Mouse (Mus musculus) olfactory bulb, adult 2 months (tissue): ENCODE measurements at regions not wholly inside any gene's neighbourhood (a gene's known extent, or its start where the extent isn't known, plus 50 kb on each side); places are given as distances from the start of the nearest gene placed in this dataset.

Experiments used
- CTCF ChIP-seq: fragments of 200-500 bp; IDR thresholded peaks from 2 replicates; pipeline ENCODE4 v1.5.1; 2012; ENCODE audit warnings: low read depth, mild to moderate bottlenecking, low read length, moderate library complexity; ENCODE audit not compliant: insufficient read depth
- POLR2A ChIP-seq: fragments of 200-500 bp; IDR thresholded peaks from 2 replicates; pipeline ENCODE4 v1.6.1; 2012; ENCODE audit warnings: mild to moderate bottlenecking, low read depth, low read length, moderate library complexity; ENCODE audit not compliant: insufficient read depth

GRCm38 (mm10) chr8:35234436-35234835 lies 531.2 kb upstream of the Gm19410 start:
- TF ChIP-seq CTCF (no peak), POLR2A (no peak)
